Mouse (Mus musculus) small intestine, adult 2 months (tissue): ENCODE results near the gene Stim1. TPM values are rescaled to one million over a fixed set of nuclear protein-coding genes. Genes with fewer than 3 reads are reported as not detected.

Source experiments
- H3K27ac ChIP-seq: fragments of 200-500 bp; 2 replicates; pipeline ENCODE4 v1.5.1; 2012; ENCODE audit warnings: low read depth, low read length, control low read depth, inconsistent platforms; ENCODE audit not compliant: insufficient read depth
- H3K27me3 ChIP-seq: fragments of 200-500 bp; 2 replicates; pipeline ENCODE4 v1.6.1; 2012; ENCODE audit warnings: mild to moderate bottlenecking, moderate library complexity, low read length, inconsistent platforms; ENCODE audit not compliant: control insufficient read depth, insufficient read depth
- H3K36me3 ChIP-seq: fragments of 200-500 bp; 2 replicates; pipeline ENCODE4 v1.6.1; 2012; ENCODE audit warnings: mild to moderate bottlenecking, low read length, control low read depth, inconsistent platforms; ENCODE audit not compliant: control insufficient read depth, insufficient read depth
- H3K4me1 ChIP-seq: fragments of 200-500 bp; 2 replicates; pipeline ENCODE4 v1.6.1; 2012; ENCODE audit warnings: low read length, inconsistent platforms, mixed read lengths; ENCODE audit not compliant: control insufficient read depth, insufficient read depth, insufficient read length
- H3K4me3 ChIP-seq: fragments of 200-500 bp; 2 replicates; pipeline ENCODE4 v1.5.1; 2012; ENCODE audit warnings: low read depth, mild to moderate bottlenecking, control low read depth, inconsistent platforms, low read length, moderate library complexity
- CTCF ChIP-seq: fragments of 200-500 bp; IDR thresholded peaks from 2 replicates; pipeline ENCODE4 v1.5.1; 2012; ENCODE audit warnings: low read depth, mild to moderate bottlenecking, control low read depth, inconsistent platforms, low read length, moderate library complexity, mixed read lengths; ENCODE audit not compliant: insufficient replicate concordance, insufficient read length; ENCODE audit errors: extremely low read depth
- POLR2A ChIP-seq: fragments of 200-500 bp; IDR thresholded peaks from 2 replicates; pipeline ENCODE4 v1.6.1; 2012; ENCODE audit warnings: low read depth, mild to moderate bottlenecking, control low read depth, inconsistent platforms, low read length, moderate library complexity
- WGBS: fragments of 180-500 bp; shearing (Covaris S2); methylation state at CpG from one replicate; pipeline ENCODE4 v1.1.7; 2018; 5-methylcytosine and 5-hydroxymethylcytosine counted together
- polyA plus RNA-seq: library from polyadenylated mRNA; depleted of rRNA; stranded (reverse); fragments of >200 nt; gene quantifications from 2 replicates; pipeline ENCODE4 v1.2.3, GENCODE M21; 2012; rRNA removed

Stim1 gene
- polyA plus RNA-seq: 20.7 and 21.6 TPM in 2 replicates

DNA sequence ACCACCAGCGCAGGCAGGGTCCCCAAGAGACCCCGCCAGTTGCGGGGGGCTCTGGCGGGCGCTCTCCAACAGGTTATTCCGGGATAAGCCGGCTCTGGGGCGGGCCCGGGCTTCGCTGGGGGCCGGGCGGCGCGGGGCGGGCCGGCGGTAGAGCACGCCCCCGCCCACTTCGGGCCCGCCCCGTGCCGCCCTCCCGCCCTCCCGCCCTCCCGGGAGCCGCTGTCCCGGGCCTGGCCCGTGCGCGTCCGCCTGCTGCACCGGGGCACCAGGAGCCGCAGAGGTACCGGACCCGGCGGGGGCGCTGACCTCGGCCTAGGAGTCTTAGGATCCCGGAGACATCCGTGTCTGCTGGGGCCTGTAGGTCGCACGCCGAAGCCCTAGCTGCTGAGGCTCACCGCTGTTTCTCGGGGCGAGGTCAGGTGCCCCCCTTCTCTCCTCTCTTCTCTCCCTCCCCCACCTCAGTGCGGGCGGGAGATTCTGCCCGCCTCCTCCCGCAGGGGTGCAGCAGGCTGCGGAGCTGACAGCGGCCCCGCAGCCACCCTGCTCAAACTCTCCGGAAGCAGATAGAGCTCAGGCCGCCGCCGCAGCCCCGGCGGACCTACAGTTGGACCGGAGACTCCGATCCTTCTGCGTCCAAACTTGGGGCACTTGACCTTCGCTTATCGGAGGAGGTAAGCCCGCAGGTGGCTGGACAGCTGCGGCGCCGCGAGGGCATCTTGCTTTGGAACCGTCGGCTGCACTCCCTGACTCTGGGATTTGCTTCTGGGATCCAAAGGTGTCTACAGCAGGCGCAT, at the start of gene Stim1:
Gene Stim1 (plus strand): TSS at position 206 of the 794 bp plus-strand sequence.
- no peak for TF ChIP-seq CTCF
- TF ChIP-seq POLR2A: peak; percentile 45
- Histone ChIP-seq H3K4me1 (peaks cover 10% of the 10 kb centered on the region), H3K36me3 (no peaks in the 10 kb centered on the region), H3K27ac (peak within 1 kb of the TSS; percentile 41), H3K27me3 (no peaks in the 10 kb centered on the region), H3K4me3 (peak within 1 kb of the TSS; percentile 76)
- WGBS: under 1% methylated on average over 58 of the region's 73 CpGs

DNA sequence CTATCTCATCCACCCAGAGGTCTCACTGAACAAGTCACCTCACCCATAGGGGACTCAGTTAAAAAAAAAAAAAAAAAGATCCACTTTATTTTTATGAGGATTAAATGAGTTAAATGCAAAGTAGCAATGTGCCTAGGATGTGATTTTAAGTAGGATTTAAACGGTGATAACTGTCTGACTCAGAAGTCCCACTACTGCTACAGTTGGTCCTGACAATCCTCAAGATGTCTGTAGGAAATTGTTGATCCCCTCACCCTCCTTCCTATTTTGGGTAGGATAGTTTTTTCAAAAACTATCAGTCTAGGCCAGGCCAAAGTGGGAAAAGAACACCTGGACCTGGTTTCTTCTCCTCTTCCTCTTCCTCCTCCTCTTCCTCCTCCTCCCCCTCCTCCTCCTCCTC, 45.7 kb upstream of the Stim1 start:
- H3K4me3 ChIP-seq: no peak overlapping the region
- H3K27me3 ChIP-seq: no peaks in the 10 kb centered on the region
- no peaks in the 10 kb centered on the region for H3K36me3 ChIP-seq
- H3K4me1 ChIP-seq: peaks cover 7% of the 10 kb centered on the region; the same call in 1 of the 2 replicates
- 13% methylated on average over 1 of the region's 1 CpGs for WGBS
- TF ChIP-seq CTCF: no peak
- no peak for TF ChIP-seq POLR2A
- no peak overlapping the region for H3K27ac ChIP-seq

DNA sequence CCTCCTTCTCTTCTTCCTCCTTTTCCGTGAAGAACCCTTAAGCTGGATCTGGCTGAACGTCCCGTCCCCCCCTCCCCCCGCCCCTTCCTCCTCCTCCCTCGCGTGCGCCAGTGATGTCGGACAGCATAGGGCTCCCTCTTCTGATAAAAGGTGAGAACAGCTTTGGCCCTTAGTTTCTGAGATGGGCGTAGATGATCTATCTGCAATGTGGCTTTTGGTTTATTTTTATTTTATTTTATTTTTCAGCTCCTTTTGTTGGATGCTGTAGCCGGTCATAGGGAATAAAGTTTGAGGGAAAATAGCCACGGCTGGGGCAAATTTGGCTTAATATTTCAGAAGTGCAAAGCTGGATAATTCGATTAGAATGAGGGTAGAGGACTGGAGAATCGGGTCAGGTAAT, 45.3 kb upstream of the Stim1 start:
- H3K27ac ChIP-seq: peak overlapping the region; percentile 47; the same call in 1 of the 2 replicates
- 0% methylated on average over 9 of the region's 13 CpGs for WGBS
- H3K36me3 ChIP-seq: no peaks in the 10 kb centered on the region
- no peaks in the 10 kb centered on the region for H3K27me3 ChIP-seq
- peaks cover 7% of the 10 kb centered on the region; the same call in 1 of the 2 replicates for H3K4me1 ChIP-seq
- no peak overlapping the region for H3K4me3 ChIP-seq
- TF ChIP-seq CTCF: peak; percentile 53; the same call in 1 of the 2 replicates
- TF ChIP-seq POLR2A: no peak

DNA sequence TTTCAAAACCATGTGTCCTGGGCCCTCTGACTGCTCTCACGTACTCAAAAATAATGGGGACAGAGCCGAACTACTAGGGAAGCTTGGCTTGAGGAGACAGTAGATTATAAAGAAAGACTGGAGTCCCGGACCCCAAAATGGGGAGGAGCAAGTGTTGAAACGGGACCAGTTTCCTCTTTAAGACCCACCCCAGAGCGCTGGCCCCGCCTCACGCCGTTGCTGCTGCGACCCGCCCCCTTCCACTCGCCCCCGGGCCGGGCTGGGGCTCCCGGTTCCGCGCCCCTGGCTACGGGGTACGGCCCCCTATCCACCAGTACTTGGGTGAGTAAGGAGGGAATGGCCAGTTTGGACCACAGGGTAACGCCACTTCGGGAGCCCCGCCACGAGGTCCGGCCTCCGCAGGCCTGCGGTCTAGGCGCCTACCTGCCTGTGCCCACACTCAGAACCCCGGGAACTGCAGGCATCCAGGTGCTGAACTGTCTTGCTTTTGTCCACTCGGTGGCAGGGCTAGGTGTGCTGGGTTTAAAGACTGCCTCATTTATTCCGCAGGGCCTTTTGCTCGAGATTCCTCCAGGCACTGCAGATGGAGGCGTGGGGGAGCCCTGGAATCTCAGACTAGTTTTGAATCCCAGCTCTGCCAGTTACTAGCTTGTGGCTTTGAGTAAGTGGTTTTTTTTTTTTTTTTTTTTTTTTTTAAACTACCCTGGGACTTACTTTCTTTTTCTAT, 44.6 kb upstream of the Stim1 start:
- TF ChIP-seq CTCF (no peak), POLR2A (no peak)
- H3K27me3 ChIP-seq: no peaks in the 10 kb centered on the region
- WGBS: 2% methylated on average over 31 of the region's 31 CpGs
- H3K36me3 ChIP-seq: 0 out of 2 replicates have a peak, but pooled peaks cover 1% of the 10 kb centered on the region
- H3K4me3 ChIP-seq: peak overlapping the region; percentile 99
- H3K27ac ChIP-seq: peak overlapping the region; percentile 47
- peaks cover 7% of the 10 kb centered on the region; the same call in 1 of the 2 replicates for H3K4me1 ChIP-seq

DNA sequence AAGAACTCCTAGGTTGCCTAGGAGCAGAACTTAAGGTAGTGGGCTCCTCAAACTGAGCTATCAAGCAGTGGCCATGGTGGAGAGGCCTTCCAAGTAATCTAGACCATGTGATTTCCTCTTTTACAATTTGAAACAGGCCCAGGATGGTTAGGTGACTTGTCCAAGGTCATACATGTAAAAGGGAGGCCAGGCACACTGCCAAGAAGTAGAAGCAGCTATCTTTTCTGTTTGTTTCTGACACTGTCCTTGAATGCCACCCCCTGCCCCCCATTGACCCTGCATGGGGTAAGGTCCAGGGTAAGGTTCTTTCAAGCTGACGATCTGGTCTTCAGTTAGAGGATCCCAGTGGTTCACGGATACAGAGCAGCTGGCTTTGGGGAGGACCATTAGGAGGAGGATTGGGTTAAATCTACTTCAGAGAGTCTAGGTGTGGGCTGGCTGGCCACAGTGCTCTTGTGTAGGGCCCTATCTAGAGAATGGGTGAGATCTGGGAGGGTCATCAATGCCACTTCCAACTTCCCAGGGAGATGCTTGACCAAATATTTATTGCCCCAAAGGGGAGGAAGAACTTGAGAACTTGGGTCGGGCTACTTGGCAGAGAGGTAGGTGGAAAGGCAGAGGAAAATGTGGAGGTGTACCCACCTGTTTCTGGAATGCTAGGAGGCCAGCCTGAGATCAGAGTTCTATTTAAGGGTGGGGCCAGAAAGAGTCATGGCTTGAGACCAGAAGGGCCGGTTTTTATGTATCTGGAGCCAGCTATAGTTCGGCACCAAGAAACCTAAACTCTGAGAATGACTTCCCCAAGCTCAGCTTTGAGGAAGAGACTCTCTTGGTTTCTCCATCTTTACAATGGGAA, 43.5 kb upstream of the Stim1 start:
- Histone ChIP-seq H3K4me1 (peaks cover 7% of the 10 kb centered on the region; the same call in 1 of the 2 replicates), H3K4me3 (no peak overlapping the region), H3K27ac (peak overlapping the region; percentile 48), H3K27me3 (no peaks in the 10 kb centered on the region), H3K36me3 (peaks cover 1% of the 10 kb centered on the region; the same call in 1 of the 2 replicates)
- WGBS: 18% methylated on average over 5 of the region's 5 CpGs
- TF ChIP-seq CTCF (no peak), POLR2A (no peak)

DNA sequence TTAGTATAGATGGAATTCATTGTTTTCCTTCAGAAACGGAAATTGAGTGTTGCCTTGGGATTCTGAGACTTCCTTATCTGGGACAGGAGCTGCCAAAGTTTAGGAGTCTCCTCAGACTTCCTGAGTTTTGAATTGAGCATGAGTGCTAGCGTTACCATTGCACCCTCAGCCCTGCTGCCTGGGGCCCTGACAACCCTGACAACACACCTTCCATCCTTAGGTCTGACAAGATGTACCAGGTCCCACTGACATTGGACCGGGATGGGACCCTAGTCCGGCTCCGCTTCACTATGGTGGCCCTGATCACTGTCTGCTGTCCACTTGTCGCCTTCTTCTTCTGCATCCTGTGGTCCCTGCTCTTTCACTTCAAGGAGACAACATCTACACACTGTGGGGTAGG, 41.6 kb upstream of the Stim1 start:
- no peak for TF ChIP-seq POLR2A
- no peak for TF ChIP-seq CTCF
- H3K27me3 ChIP-seq: no peaks in the 10 kb centered on the region
- WGBS: 92% methylated on average over 6 of the region's 6 CpGs
- peaks cover 7% of the 10 kb centered on the region; the same call in 1 of the 2 replicates for H3K4me1 ChIP-seq
- no peak overlapping the region for H3K27ac ChIP-seq
- H3K4me3 ChIP-seq: no peak overlapping the region
- peaks cover 1% of the 10 kb centered on the region; the same call in 1 of the 2 replicates for H3K36me3 ChIP-seq
